Comparison of ENCODE assay signal across 12 mouse cellular contexts in genomic region chr11:113842879-113843278, GRCm38 (mm10).
"Had no signal": no experiment of that assay in that cellular context is flagged by ENCODE, and none has a peak within 500 bp of the region (broad histone marks: within the 10 kb centered on the region; RNA-seq: fewer than 3 reads in every experiment).

No protein-coding gene starts in this region.

- DNase-seq: kidney, adult 18-20 months; kidney, adult 9 months; kidney, postnatal 14 days; kidney, postnatal 4 days; liver; lung, adult 18-20 months; lung, postnatal 10 days; lung, postnatal 36 days; midbrain, embryonic 14.5 days; right cerebral cortex, postnatal 25 days; thymus, adult 18-20 months; thymus, postnatal 36 days had no signal
